Mouse (Mus musculus): ENCODE results near the gene Zfp991.
"Not testable (repeated sequence)": the region's sequence is repeated elsewhere in the genome, so short reads cannot be mapped to it uniquely, and the experiment has no call there.

GRCm38 (mm10) chr4:147225616-147226015 lies 93.8 kb downstream of the Zfp991 start:
- TF ChIP-seq CTCF (IDR thresholded peaks at IDR 0.05; ENCODE audit: insufficient read depth, low read length); POLR2A (IDR thresholded peaks at IDR 0.05; ENCODE audit: borderline replicate concordance, extremely low read depth, low read depth, low read length): not testable (repeated sequence)

Data from lung, adult 2 months (tissue).